Mouse (Mus musculus) heart, adult 2 months (tissue): ENCODE data around the gene Tpk1. TPM values are rescaled to one million over a fixed set of nuclear protein-coding genes. Genes with fewer than 3 reads are reported as not detected.

Experiments
- DNase-seq, 2 experiments: peaks; one replicate each; pipeline ENCODE4 v3.0.0; 2021
- H3K27ac ChIP-seq: fragments of 200-600 bp; 2 replicates; pipeline ENCODE4 v1.8.1; 2022
- H3K27me3 ChIP-seq: fragments of 200-500 bp; 2 replicates; pipeline ENCODE4 v1.6.1; 2012; ENCODE audit warnings: mild to moderate bottlenecking, low read length, inconsistent platforms, mixed read lengths; ENCODE audit not compliant: control insufficient read depth, insufficient read depth
- H3K36me3 ChIP-seq: fragments of 200-500 bp; 2 replicates; pipeline ENCODE4 v1.6.1; 2012; ENCODE audit warnings: low read length, inconsistent platforms; ENCODE audit not compliant: control insufficient read depth, insufficient read depth
- H3K4me1 ChIP-seq: fragments of 200-500 bp; 2 replicates; pipeline ENCODE4 v1.6.1; 2011; ENCODE audit warnings: low read length; ENCODE audit not compliant: control insufficient read depth, insufficient read depth
- H3K4me3 ChIP-seq: fragments of 200-600 bp; 2 replicates; pipeline ENCODE4 v1.8.1; 2022
- H3K79me2 ChIP-seq: fragments of 200-500 bp; replicated peaks from 2 replicates; pipeline ENCODE4 v1.6.1; 2012; ENCODE audit warnings: mild to moderate bottlenecking, inconsistent platforms, low read length, moderate library complexity, mixed read lengths; ENCODE audit not compliant: control insufficient read depth, insufficient read depth
- H3K9ac ChIP-seq: fragments of 200-500 bp; 2 replicates; pipeline ENCODE4 v1.6.1; 2012; ENCODE audit warnings: low read depth, mild to moderate bottlenecking, control low read depth, inconsistent platforms, low read length, mixed read lengths
- CTCF ChIP-seq: fragments of 200-600 bp; IDR thresholded peaks from 2 replicates; pipeline ENCODE4 v1.8.1; 2022; ENCODE audit warnings: antibody characterized with exemption, mild to moderate bottlenecking, moderate library complexity
- EP300 ChIP-seq: fragments of 200-500 bp; IDR thresholded peaks from 2 replicates; pipeline ENCODE4 v1.6.1; 2011; ENCODE audit warnings: low read depth, low read length, control low read depth; ENCODE audit not compliant: insufficient read depth
- POLR2A ChIP-seq: fragments of 200-500 bp; IDR thresholded peaks from 2 replicates; pipeline ENCODE4 v1.6.1; 2011; ENCODE audit warnings: mild to moderate bottlenecking, low read depth, low read length, control low read depth; ENCODE audit not compliant: insufficient read depth
- WGBS: fragments of 180-500 bp; shearing (Covaris S2); methylation state at CpG from one replicate; pipeline ENCODE4 v1.1.7; 2018; 5-methylcytosine and 5-hydroxymethylcytosine counted together
- intact Hi-C: fragments of 180-260 bp; cut with DNase I; formaldehyde crosslinking; loops from one replicate; pipeline ENCODE4 v1.15.1; 2025
- long read RNA-seq: library from polyadenylated mRNA; stranded (forward); transcript quantifications from one replicate; pipeline ENCODE4 v2.0.0, GENCODE M21; 2021
- polyA plus RNA-seq: library from polyadenylated mRNA; depleted of rRNA; stranded (reverse); fragments of >200 nt; gene quantifications from 2 replicates; pipeline ENCODE4 v1.2.3, GENCODE M21; 2012; rRNA removed
- total RNA-seq, 2 experiments: library from RNA; stranded (reverse); gene quantifications; 2 replicates each; pipeline ENCODE4 v1.2.3; 2021

The Tpk1 gene
- total RNA-seq (1 to 10 TPM; 1.9 to 5.4 TPM), polyA plus RNA-seq (1.4 and 2.7 TPM in 2 replicates)
- long read RNA-seq, partial matches to known transcripts = 0 of 2 reads
- long read RNA-seq, other reads (novel, unspliced or antisense) = 0 of 2 reads

GRCm38 (mm10) chr6:43665677-43666546 is at the start of gene Tpk1:
Gene Tpk1, minus strand, starts transcription at chr6:43666278.
- no peaks in the 10 kb centered on the region; the same call in 1 of the 2 replicates for H3K36me3 ChIP-seq
- H3K4me1 ChIP-seq = peaks cover 2% of the 10 kb centered on the region; the same call in 1 of the 2 replicates
- intact Hi-C loops = loop anchor here (10.0 kb wide), 2 partner anchors 271 to 401 kb away; partner anchors contain the start of gene Arhgef5
- H3K27me3 ChIP-seq = no peaks in the 10 kb centered on the region
- WGBS = under 1% methylated on average over 63 of the region's 63 CpGs
- H3K4me3 ChIP-seq = peak within 1 kb of the TSS; percentile 86
- no peaks in the 10 kb centered on the region for H3K79me2 ChIP-seq
- TF ChIP-seq CTCF (peak; percentile 57), POLR2A (peak; percentile 91), EP300 (0 out of 2 replicates have a peak, but pooled peaks have one; percentile 10)
- peak within 1 kb of the TSS; percentile 91 for H3K27ac ChIP-seq
- peak within 1 kb of the TSS; percentile 89 for H3K9ac ChIP-seq
- peak; percentile 96 for DNase-seq

DNA sequence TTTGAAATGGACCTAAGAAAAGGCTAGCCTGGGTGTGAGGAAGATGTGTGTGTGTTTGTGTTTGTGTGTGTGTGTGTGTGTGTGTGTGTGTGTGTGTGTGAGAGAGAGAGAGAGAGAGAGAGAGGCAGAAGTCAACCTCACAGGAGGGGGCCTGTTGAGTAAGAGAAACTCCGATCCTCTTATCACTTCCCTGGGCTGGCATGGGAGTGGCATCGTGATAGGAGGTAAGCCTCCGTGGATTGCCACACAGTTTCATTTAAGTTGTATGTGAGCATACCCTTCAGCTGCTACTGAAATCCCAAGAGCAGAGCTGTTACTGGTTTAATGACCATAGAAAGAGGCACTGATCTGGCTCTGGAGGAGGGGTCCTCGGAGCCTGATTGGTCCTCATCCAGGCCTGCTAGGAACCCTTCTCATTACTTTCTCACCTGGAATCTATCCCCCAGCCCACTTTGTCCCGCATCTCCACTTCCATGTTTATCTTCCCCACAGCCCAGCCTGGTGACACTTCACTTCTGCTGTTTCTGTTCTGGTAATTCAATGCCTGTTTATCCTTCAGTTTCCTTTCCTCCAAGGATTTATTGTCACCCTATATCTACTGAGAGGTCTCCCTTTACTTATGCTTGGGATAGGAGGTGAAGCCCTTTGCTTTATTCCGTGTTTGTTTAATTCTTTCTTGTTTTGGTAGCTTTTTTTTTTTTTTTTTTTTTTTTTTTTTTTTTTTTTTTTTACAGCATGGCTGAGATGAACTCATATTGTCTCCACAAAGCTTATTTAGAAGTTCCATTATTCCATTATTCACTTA is 36.9 kb upstream of the Tpk1 start:
- Histone ChIP-seq H3K27ac (no peak overlapping the region), H3K79me2 (no peaks in the 10 kb centered on the region), H3K4me3 (no peak overlapping the region), H3K27me3 (no peaks in the 10 kb centered on the region), H3K9ac (no peak overlapping the region), H3K36me3 (no peaks in the 10 kb centered on the region), H3K4me1 (no peaks in the 10 kb centered on the region)
- TF ChIP-seq CTCF = no peak
- no peak for TF ChIP-seq EP300
- TF ChIP-seq POLR2A = no peak
- DNase-seq = no peak
- WGBS = 40% methylated on average over 6 of the region's 6 CpGs
- intact Hi-C loops = no loop called here

DNA sequence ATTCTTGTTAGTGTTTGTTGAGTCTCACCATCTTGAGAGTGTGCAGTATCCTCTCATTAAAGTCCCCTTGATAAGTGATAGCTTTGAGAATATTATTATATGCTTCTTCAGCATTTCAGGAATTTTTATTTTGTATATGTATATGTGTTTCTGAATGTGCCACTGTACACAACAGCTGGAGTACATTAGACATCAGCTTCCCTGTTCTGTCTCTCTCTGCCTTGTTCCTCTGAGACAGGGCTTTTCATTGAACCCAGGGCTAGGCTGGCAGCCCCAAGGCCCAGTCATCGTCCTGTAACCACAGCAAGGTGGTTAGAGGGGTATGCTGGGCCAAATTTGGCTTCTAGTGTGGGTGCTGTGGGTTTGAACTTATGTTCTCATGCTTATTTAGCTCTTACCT is 25.8 kb upstream of the Tpk1 start:
- Histone ChIP-seq H3K27ac (no peak overlapping the region), H3K79me2 (no peaks in the 10 kb centered on the region), H3K27me3 (no peaks in the 10 kb centered on the region), H3K36me3 (no peaks in the 10 kb centered on the region), H3K9ac (no peak overlapping the region), H3K4me3 (no peak overlapping the region), H3K4me1 (no peaks in the 10 kb centered on the region)
- TF ChIP-seq POLR2A (no peak), CTCF (no peak), EP300 (no peak)
- DNase-seq = no peak
- intact Hi-C loops = no loop called here
- WGBS = 66% methylated on average over 1 of the region's 1 CpGs

- Histone ChIP-seq H3K4me3 (no peak overlapping the region), H3K4me1 (no peaks in the 10 kb centered on the region), H3K79me2 (no peaks in the 10 kb centered on the region), H3K27me3 (no peaks in the 10 kb centered on the region), H3K36me3 (no peaks in the 10 kb centered on the region), H3K9ac (no peak overlapping the region), H3K27ac (no peak overlapping the region)
- no peak for TF ChIP-seq POLR2A
- no peak for TF ChIP-seq EP300
- peak; percentile 69 for TF ChIP-seq CTCF
- WGBS = 49% methylated on average over 2 of the region's 2 CpGs
- DNase-seq = no peak
- intact Hi-C loops = loop anchor here (2.0 kb wide), 1 partner anchor 1341 kb away; no protein-coding TSS in a partner anchor
Measured at GRCm38 (mm10) chr6:43685985-43686384, 19.9 kb upstream of the Tpk1 start.

GRCm38 (mm10) chr6:43682535-43682934 is 16.5 kb upstream of the Tpk1 start:
- no peak overlapping the region for H3K27ac ChIP-seq
- H3K9ac ChIP-seq = no peak overlapping the region
- intact Hi-C loops = no loop called here
- no peaks in the 10 kb centered on the region for H3K36me3 ChIP-seq
- H3K27me3 ChIP-seq = no peaks in the 10 kb centered on the region
- TF ChIP-seq CTCF (no peak), EP300 (no peak), POLR2A (no peak)
- no peak overlapping the region for H3K4me3 ChIP-seq
- no peak for DNase-seq
- H3K4me1 ChIP-seq = no peaks in the 10 kb centered on the region
- WGBS = 73% methylated on average over 2 of the region's 2 CpGs
- no peaks in the 10 kb centered on the region for H3K79me2 ChIP-seq
